Mouse (Mus musculus): Measurements from ENCODE around the gene Prps1.
"Not testable (repeated sequence)": the region's sequence is repeated elsewhere in the genome, so short reads cannot be mapped to it uniquely, and the experiment has no call there.

Gene Prps1

DNA sequence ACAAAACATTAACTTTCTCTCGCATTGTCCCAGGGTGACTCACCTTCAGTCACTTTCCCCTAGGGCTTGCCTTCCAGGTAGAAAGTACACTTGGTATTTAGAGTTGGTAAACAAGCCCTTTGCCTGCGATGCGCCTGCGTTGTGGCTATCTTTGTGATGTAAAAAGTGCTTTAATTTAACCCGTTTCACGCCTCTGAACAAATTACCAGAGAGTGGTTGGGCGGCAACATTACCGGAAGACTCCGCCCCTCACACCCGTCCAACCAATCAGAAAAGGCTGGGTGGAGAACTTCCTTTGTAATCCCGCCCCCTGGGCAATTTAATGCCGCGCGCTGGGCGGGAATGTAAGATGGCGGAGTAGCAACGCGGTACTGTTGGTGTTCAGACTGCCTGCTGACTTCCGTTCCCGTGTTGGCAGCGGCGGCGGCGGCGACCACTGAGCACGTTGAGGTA is at the start of gene Prps1:
Gene Prps1 (plus strand): TSS at position 335 of the 453 bp plus-strand sequence.
- DNase-seq (ENCODE audit: low read depth): peak; percentile 83

DNA sequence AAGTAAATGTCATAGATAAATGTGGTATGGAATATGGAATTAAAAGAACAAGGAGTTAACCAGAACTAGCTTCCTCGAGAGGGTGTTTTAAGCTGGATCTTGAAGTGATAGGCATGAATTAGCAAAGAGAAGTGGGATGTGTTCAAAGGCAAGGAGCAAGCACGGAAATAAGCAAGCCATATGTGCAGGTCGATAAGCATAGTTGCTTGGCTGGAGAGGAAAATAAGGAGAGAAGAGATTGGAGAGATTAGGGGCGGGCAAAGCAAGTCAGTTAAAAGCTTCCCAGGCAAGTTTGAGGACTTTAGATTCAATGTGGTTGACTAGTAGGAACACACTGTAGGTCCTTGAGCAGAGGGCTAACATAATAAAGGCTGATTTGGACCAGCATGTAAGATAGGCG is 48.8 kb upstream of the Prps1 start:
- DNase-seq (ENCODE audit: low read depth): no peak

DNA sequence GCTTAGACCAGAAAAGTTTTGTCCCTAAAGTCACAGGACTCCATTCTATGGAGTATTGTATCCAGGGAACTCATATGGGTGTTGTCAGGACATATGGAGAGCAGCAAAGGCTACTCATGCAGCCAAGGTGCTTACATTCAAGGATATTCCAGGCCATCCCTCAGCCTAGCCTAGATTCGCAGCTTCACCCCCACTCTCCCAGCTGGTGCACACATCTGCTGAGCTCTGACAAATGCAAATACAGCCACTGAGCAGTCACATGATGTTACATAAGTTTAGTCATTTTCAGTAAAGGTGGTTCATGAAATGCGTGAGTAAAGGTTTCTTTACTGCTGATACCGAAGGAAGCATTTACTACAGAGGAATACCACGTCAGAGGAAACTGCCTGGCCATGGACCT is 37.9 kb upstream of the Prps1 start:
- no peak for DNase-seq (ENCODE audit: low read depth)

DNA sequence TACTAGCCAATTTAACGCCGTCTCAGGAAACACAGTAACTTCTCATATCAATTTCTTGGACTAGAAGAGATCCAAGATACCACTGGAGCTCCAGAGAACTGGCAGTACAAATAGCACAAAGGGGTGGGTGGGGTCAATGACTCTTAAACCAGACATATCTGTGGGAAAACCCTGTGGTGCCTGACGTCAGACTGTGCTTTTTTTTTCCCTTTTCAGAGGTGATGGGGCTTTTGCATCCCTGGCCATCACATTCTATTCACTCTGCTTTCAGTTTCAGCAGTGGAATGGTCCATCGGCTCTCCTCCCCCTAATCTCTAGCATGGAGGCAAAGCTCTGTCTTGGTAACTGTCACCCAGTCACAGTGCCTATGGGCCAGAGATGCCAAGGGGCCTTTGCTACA is 29.3 kb upstream of the Prps1 start:
- DNase-seq (ENCODE audit: low read depth): no peak

DNA sequence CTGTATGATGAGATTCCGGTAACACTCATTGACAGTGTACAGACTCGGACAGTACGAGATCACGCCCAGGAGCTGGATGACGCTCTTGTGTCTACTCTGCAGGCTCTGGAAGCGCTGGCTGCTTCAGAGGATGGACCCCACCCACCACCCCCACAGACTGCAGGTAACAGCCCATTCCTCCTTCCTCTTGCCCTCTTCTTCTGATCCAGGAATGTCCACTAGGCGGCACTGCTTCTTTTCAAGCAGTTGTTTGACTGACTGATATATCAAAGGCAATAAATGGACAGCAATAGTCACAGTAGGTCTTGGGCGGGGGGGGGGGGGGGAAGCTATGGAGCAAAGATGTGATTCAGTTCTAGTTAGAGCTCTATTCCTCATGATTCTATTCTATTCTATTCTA is 28.2 kb upstream of the Prps1 start:
- no peak for DNase-seq (ENCODE audit: low read depth)

DNA sequence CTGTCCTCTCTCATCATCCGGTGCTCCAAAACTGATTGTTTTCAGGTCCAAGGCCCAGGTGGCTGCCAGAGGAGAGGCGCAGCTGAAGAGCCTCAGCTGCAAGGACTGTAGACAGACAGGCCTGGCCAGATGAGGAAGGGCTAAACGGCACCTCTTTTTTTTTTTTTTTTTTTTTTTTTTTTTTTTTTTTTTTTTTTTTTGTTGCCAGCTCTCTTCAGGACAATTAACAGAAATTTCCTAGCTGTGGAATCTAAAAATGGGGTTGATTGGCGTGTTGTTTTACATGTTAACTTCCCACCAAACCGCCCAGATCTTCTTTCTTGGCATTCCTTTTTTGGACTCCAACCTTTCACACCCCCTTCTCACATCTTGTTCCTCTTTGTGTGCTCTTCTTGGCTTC is 26.4 kb upstream of the Prps1 start:
- DNase-seq (ENCODE audit: low read depth): no peak

DNA sequence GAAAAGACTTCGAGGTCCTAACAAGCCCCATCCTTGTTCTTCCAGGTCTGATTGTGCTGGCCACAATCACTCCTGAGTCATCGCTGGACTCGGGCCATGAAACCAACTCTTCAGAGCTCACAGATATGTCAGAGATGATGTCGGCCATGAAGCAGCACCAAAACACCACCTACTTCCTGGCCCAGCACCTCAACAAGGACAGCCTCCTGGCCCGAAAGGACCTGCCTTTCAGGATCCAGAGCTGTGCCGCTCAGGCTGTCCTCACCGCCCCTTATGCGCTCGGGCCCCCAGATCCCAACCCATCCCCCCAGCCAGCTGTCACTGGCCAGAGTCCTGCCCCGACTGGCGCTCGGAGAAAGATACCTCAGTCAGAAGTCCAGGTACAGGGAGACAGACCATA is 25.9 kb upstream of the Prps1 start:
- no peak for DNase-seq (ENCODE audit: low read depth)

GRCm38 (mm10) chrX:140431981-140432380 is 24.4 kb upstream of the Prps1 start:
- DNase-seq (ENCODE audit: low read depth): no peak

- no peak for DNase-seq (ENCODE audit: low read depth)
Observed at GRCm38 (mm10) chrX:140432786-140433185, 23.6 kb upstream of the Prps1 start.

GRCm38 (mm10) chrX:140437906-140438305 is 18.5 kb upstream of the Prps1 start:
- DNase-seq (ENCODE audit: low read depth): no peak

GRCm38 (mm10) chrX:140445551-140445950 is 10.9 kb upstream of the Prps1 start:
- DNase-seq (ENCODE audit: low read depth): no peak

DNA sequence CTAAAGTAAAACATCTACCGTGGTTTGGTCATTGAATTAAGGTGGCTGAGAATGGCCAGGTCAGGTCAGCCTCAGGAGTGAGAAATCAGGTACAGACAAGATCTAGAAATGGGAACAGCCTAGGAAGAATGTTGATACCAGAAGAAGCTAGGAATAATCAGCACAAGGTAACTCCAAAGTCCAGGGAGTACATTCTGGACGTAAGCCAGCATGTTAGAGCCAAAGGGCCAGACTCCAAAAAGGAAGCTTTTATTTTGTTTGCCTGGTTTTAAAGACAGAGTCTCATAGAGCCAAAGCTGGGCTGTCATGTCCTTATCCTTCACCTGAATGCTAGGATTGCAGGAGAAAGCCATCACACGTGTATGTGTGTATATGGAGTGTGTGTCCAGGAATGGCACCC is 6.3 kb upstream of the Prps1 start:
- no peak for DNase-seq (ENCODE audit: low read depth)

DNA sequence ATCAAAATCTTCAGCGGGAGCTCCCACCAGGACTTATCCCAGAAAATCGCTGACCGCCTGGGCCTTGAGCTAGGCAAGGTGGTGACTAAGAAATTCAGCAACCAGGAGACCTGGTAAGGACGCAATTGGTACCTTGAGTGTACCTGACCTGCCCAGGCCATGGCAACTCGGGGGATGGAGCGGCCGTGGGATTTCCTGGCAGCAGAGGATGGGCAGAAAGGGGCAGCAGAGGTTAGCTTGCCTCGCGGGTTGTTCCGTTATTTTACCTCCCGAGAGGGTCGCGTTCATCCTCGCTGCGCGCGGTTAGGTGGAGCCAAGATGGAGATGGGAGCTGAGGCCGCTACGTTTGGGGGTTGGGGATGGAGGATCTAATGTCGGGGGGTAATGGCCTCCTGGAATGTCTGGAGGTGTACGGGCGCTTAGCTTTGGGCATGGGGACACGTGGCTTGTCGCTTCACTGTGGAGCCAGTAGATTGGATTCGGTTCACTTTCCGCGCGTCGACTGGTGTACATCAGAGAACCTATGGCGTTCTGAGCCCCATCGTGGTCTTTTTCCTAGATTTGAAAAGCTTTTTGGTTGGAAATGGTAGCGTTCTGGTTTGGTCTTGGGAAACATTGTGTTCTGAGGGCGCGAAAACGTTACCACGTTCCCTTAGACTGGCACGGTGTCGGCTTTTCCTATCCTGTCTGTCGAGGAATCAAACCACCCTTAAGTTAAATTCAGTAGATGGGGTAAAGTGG is 508 bp downstream of the Prps1 start:
- no peak for DNase-seq (ENCODE audit: low read depth)

DNA sequence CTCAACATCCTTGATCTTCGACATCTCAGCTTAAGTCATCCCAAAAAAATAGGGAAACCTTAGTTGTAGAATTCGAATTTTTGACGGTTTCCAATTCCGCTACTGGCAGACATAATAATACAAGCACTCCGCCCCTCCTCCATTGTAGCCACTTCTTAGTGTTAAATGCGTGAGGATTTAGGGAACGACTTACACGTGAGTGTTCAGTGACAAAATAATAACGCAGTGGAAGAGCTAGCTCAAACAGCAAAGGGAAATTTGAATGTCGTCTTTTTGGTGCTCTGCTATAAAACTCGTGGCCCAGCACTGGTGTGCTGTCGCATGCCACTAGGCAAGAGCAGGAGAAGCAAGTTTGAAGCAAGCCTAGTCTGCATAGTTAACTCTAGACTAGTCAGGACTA is 1.1 kb downstream of the Prps1 start:
- DNase-seq (ENCODE audit: low read depth): no peak

GRCm38 (mm10) chrX:140478231-140478630 is 21.8 kb downstream of the Prps1 start:
- DNase-seq (ENCODE audit: low read depth): no peak

DNA sequence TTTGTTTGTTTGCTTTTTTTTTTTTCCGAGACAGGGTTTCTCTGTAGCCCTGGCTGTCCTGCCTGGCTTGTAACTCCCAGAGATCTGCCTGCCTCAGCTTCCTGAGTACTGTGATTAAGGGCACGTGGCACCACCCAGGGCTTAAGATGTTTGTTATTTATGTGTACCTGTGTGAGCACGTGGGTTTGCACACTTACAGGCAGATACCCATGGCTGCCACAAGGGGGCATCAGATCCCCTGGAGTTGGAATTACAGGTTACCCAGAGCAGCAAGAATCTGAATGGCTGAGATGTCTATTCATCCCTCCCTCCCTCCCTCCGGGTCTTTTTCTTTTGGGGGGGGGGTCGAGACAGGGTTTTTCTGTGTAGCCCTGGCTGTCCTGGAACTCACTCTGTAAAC is 22.8 kb downstream of the Prps1 start:
- no peak for DNase-seq (ENCODE audit: low read depth)

DNA sequence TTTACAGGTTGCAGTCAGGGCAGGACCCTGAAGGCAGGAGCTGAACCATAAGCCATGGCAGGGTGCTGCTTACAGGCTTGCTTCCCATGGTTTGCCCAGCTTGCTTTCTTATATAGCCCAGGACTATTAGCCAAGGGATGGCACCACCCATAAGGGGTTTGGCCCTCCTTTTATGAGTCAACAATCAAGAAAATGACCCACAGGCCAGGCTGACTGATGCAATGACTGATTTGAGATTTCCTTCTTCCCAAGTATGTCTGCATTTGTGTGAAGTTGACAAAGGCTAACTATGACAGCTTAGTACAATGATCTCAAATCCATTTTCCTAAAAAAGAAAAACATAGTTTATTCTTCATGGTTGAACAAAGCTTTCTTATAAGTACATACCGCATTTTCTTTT is 32.8 kb downstream of the Prps1 start:
- DNase-seq (ENCODE audit: low read depth): no peak

DNA sequence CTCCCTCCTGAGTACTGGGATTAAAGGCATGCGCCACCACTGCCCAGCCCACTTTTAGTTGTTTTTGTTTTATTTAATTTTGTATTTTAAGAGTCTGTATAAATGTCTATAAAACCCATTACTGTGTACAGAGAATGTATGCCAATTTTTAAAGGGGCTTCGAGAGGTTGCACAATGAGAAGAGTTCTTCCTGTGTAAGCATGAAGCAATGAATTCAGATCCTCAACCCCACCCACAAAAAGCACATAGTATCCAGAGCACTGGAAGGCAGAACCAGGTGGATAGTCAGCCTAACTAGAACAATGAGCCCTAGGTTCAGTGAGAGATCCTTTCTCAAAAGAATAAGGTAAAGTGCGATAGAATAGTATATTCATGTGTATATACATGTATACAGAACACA is 33.8 kb downstream of the Prps1 start:
- DNase-seq (ENCODE audit: low read depth): no peak

GRCm38 (mm10) chrX:140491884-140492571 is 35.6 kb downstream of the Prps1 start:
- DNase-seq (ENCODE audit: low read depth): no peak

- DNase-seq (ENCODE audit: low read depth): no peak
Observed at GRCm38 (mm10) chrX:140493527-140494029, 37.2 kb downstream of the Prps1 start.

DNA sequence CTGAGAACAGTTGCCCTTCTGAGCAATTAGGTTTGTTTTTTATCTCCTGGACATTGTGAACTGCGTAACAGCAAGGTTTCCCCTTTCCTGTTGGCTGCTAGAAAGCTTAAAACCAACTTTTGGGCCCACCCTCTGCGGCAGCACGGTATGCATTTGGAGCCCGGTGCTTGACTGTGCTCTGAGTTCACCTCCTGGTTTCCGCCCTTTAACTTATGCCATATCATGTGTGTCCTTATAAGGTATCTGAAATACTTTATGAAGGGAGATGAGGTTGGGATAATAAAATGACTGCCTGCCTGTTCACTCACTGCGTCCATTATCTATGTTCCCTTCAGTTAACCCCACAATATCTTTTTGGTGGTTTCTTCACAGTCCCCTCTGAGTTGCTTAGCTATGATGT is 37.8 kb downstream of the Prps1 start:
- DNase-seq (ENCODE audit: low read depth): no peak

GRCm38 (mm10) chrX:140498431-140498830 is 42.0 kb downstream of the Prps1 start:
- not testable (repeated sequence) for DNase-seq (ENCODE audit: low read depth)

DNA sequence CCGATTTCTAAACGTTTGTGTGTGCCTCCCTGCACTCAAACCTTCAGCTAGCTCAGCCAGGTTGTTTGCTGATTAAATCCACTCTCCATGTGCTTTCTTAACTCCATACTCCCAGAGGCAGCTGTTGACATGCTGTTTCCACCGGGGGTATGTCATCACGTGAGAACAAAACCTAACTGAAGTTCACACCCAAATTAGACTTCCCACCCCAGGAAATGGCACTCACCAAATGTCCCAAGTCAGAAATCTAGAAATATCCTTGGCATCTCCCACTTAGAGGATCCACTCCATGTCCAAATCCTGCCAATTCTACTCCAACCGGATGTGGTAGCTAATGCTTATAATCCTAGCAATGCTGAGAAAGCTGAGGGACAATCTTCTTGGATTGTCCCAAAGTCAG is 43.9 kb downstream of the Prps1 start:
- no peak for DNase-seq (ENCODE audit: low read depth)

All from c-Kit-positive CD71-positive TER-119-negative erythroid progenitor cells, embryonic 14.5 days (primary cell).